Mouse (Mus musculus) E14TG2a.4 (cell line): ENCODE data around the gene Spdef.

Source experiments
- CTCF ChIP-seq: conservative IDR thresholded peaks from 2 replicates; pipeline ENCODE4 v1.5.1; 2014; ENCODE audit warnings: low read length
- POU5F1 ChIP-seq: IDR thresholded peaks from 2 replicates; pipeline ENCODE4 v1.6.1; 2014; ENCODE audit warnings: low read length, borderline replicate concordance

GRCm38 (mm10) chr17:27777823-27778222, 49.1 kb upstream of the Spdef start:
- TF ChIP-seq CTCF: no peak
- no peak for TF ChIP-seq POU5F1
